Comparison of ENCODE assay signal across 46 mouse cellular contexts in genomic region chr7:19632720-19633119, GRCm38 (mm10). TPM values are rescaled to one million over a fixed set of nuclear protein-coding genes. Genes with fewer than 3 reads are reported as not detected.
A peak's percentile ranks its signal among the peaks of the same experiment; 100 is the strongest.
DNase-seq lines count a peak whose midpoint lies in the region; ATAC-seq and TF ChIP-seq lines count a peak whose summit lies in the region.
"Had no signal": no experiment of that assay in that cellular context is flagged by ENCODE, and none has a peak within 500 bp of the region (broad histone marks: within the 10 kb centered on the region; RNA-seq: fewer than 3 reads in every experiment).

No protein-coding gene starts in this region.

- H3K9me3 ChIP-seq in heart, embryonic 11.5 days (replicated peaks; ENCODE audit: control insufficient read depth, low read length), result no peaks in the 10 kb centered on the region
- H3K9me3 ChIP-seq in liver, embryonic 14.5 days (ENCODE audit: control insufficient read depth, low read length), result no peaks in the 10 kb centered on the region
- H3K9me3 ChIP-seq: embryonic facial prominence, embryonic 15.5 days; forebrain, embryonic 10.5 days; forebrain, embryonic 15.5 days; hindbrain, embryonic 15.5 days; limb, embryonic 10.5 days; limb, embryonic 15.5 days; lung, embryonic 15.5 days had no signal

- DNase-seq in heart, adult 8-10 months (ENCODE audit: low spot score), result no peak
- DNase-seq in liver, embryonic 14.5 days (ENCODE audit: low read depth in 3 of 3, low spot score in 3 of 3), result peak in 1 of 3 experiments; percentile 60
- DNase-seq in kidney, postnatal 14 days, result no peak
- DNase-seq in layer of hippocampus, adult 9-10 months (ENCODE audit: low spot score), result no peak
- no peak for DNase-seq in left cerebral cortex, adult 11 months (ENCODE audit: low spot score)
- DNase-seq: adrenal gland, postnatal 25 days; cerebellum, adult 2 months; cerebellum, postnatal 14 days; gastrocnemius, adult 2 months; heart, adult 2 months; heart, postnatal 14 days; kidney, adult 2 months; kidney, postnatal 4 days; layer of hippocampus, postnatal 36 days; right cerebral cortex, adult 18-20 months; right cerebral cortex, postnatal 4 days; thymus, adult 2 months; thymus, postnatal 4 days had no signal

- H3K4me3 ChIP-seq in heart, embryonic 11.5 days (ENCODE audit: low read depth, low read length), result no peak overlapping the region
- H3K4me3 ChIP-seq in liver, embryonic 14.5 days (ENCODE audit: insufficient read depth in 1 of 2, low read depth in 2 of 2, low read length in 2 of 2), result 0 out of 4 replicates have a peak overlapping the region, but pooled peaks of 1 of the 2 experiments have one; percentile 5
- H3K4me3 ChIP-seq: embryonic facial prominence, embryonic 15.5 days; forebrain, embryonic 10.5 days; forebrain, embryonic 15.5 days; gastrocnemius, adult 2 months; heart, adult 2 months; hindbrain, embryonic 10.5 days; hindbrain, embryonic 15.5 days; limb, embryonic 10.5 days; limb, embryonic 15.5 days; lung, embryonic 15.5 days had no signal

- H3K4me2 ChIP-seq in heart, embryonic 11.5 days, result no peak overlapping the region
- peak overlapping the region; percentile 52 for H3K4me2 ChIP-seq in liver, embryonic 14.5 days (ENCODE audit: low read depth)
- H3K4me2 ChIP-seq: embryonic facial prominence, embryonic 15.5 days; forebrain, embryonic 15.5 days; hindbrain, embryonic 15.5 days; limb, embryonic 15.5 days; lung, embryonic 15.5 days had no signal

- no peaks in the 10 kb centered on the region for H3K27me3 ChIP-seq in heart, embryonic 11.5 days (ENCODE audit: control insufficient read depth, insufficient read depth, low read length)
- H3K27me3 ChIP-seq in liver, embryonic 14.5 days (ENCODE audit: control insufficient read depth, insufficient read depth, low read length), result no peaks in the 10 kb centered on the region
- H3K27me3 ChIP-seq: CH12.LX; embryonic facial prominence, embryonic 15.5 days; forebrain, embryonic 15.5 days; hindbrain, embryonic 15.5 days; limb, embryonic 15.5 days; lung, embryonic 15.5 days; Patski had no signal

- peak; percentile 77 for TF ChIP-seq EP300 in liver, embryonic 14.5 days (IDR thresholded peaks at IDR 0.05; ENCODE audit: low read depth)

- no peak overlapping the region for H3K9ac ChIP-seq in heart, embryonic 11.5 days (ENCODE audit: low read depth, low read length)
- H3K9ac ChIP-seq in liver, embryonic 14.5 days (replicated peaks), result no peak overlapping the region; the same call in 1 of the 2 replicates
- H3K9ac ChIP-seq: embryonic facial prominence, embryonic 15.5 days; forebrain, embryonic 15.5 days; hindbrain, embryonic 15.5 days; limb, embryonic 15.5 days; lung, embryonic 15.5 days had no signal

- no peak for TF ChIP-seq CTCF in liver, embryonic 14.5 days (IDR thresholded peaks at IDR 0.05; ENCODE audit: low read depth)

- peaks cover 2% of the 10 kb centered on the region; the same call in 1 of the 2 replicates for H3K4me1 ChIP-seq in heart, embryonic 11.5 days (ENCODE audit: control insufficient read depth, insufficient read depth, low read length)
- H3K4me1 ChIP-seq in liver, embryonic 14.5 days (replicated peaks; ENCODE audit: control insufficient read depth in 2 of 2, insufficient read depth in 2 of 2, low read length in 1 of 2), result peaks cover 20 to 24% of the 10 kb centered on the region in 2 experiments

- H3K27ac ChIP-seq in heart, embryonic 11.5 days (ENCODE audit: low read depth, low read length), result 0 out of 2 replicates have a peak overlapping the region, but pooled peaks have one; percentile 6
- H3K27ac ChIP-seq in liver, embryonic 14.5 days, result peak overlapping the region; percentile 66
- H3K27ac ChIP-seq: embryonic facial prominence, embryonic 15.5 days; forebrain, embryonic 10.5 days; forebrain, embryonic 15.5 days; gastrocnemius, adult 2 months; heart, adult 2 months; hindbrain, embryonic 10.5 days; hindbrain, embryonic 15.5 days; limb, embryonic 10.5 days; limb, embryonic 15.5 days; lung, embryonic 15.5 days; stomach, postnatal 0 days had no signal

- H3K36me3 ChIP-seq in heart, embryonic 11.5 days (ENCODE audit: control insufficient read depth, insufficient read depth, low read length), result peaks cover 50% of the 10 kb centered on the region
- H3K36me3 ChIP-seq in liver, embryonic 14.5 days (replicated peaks; ENCODE audit: control insufficient read depth, insufficient read depth, low read depth), result peaks cover 36% of the 10 kb centered on the region

- no peak for ATAC-seq in heart, embryonic 11.5 days (replicated peaks; ENCODE audit: insufficient number of reproducible peaks, low FRiP score, low TSS enrichment)
- peak; percentile 60 for ATAC-seq in erythroid progenitor cell, adult 5-6 weeks (replicated peaks; ENCODE audit: low FRiP score, poor library complexity, severe bottlenecking)
- ATAC-seq in liver, embryonic 14.5 days (ENCODE audit: insufficient read depth), result peak; percentile 68
- peak; percentile 59 for ATAC-seq in megakaryocyte-erythroid progenitor cell, adult 5-6 weeks (replicated peaks; ENCODE audit: low FRiP score, low TSS enrichment, poor library complexity, severe bottlenecking)
- ATAC-seq: forebrain, embryonic 15.5 days; midbrain, embryonic 16.5 days; Patski had no signal

RNA-seq across cellular contexts. Expression of gene Relb, which starts 3.5 kb away (rescaled TPM):
- polyA plus RNA-seq in heart, embryonic 11.5 days (2014; fragmentation: Nextera tagmentation; extraction: Ambion mirVana), result 3.3 and 3.7 TPM in 2 replicates
- total RNA-seq in heart, adult 8-10 months (2022), result 1 to 10 TPM; 6.4 to 9.2 (median 7.7) TPM
- total RNA-seq in erythroid progenitor cell, adult 5-6 weeks (2015; ENCODE audit: low replicate concordance), result 1.7 and 3.2 TPM in 2 replicates
- 4.0 TPM in 1 of 2 replicates, not detected in the other for total RNA-seq in erythroid progenitor cell, adult 5-6 weeks (2017; ENCODE audit: low replicate concordance)
- 1.0 and 1.1 TPM in 2 replicates for polyA plus RNA-seq in liver, embryonic 14.5 days (2012; rRNA removed)
- polyA plus RNA-seq in liver, embryonic 14.5 days (2014; fragmentation: Nextera tagmentation; extraction: Ambion mirVana), result 0.89 and 1.2 TPM in 2 replicates
- 3.8 TPM in 1 of 2 replicates, not detected in the other for total RNA-seq in megakaryocyte-erythroid progenitor cell, adult 5-6 weeks (2014; fragmentation: Nextera tagmentation)
- 0.47 and 0.69 TPM in 2 replicates for total RNA-seq in megakaryocyte-erythroid progenitor cell, adult 5-6 weeks (2017)

RNA-seq across cellular contexts. Expression of gene Clasrp, which starts 28.4 kb away (rescaled TPM):
- 33.2 and 34.3 TPM in 2 replicates for polyA plus RNA-seq in heart, embryonic 11.5 days (2014; fragmentation: Nextera tagmentation; extraction: Ambion mirVana)
- total RNA-seq in heart, adult 8-10 months (2022), result 10 to 100 TPM in 3 of 4 experiments, 1 to 10 TPM in 1; 9.6 to 16.8 (median 12.1) TPM
- 12.3 and 14.3 TPM in 2 replicates for total RNA-seq in erythroid progenitor cell, adult 5-6 weeks (2015; ENCODE audit: low replicate concordance)
- 19.9 and 45.4 TPM in 2 replicates for total RNA-seq in erythroid progenitor cell, adult 5-6 weeks (2017; ENCODE audit: low replicate concordance)
- polyA plus RNA-seq in liver, embryonic 14.5 days (2012; rRNA removed), result 21.3 and 23.3 TPM in 2 replicates
- polyA plus RNA-seq in liver, embryonic 14.5 days (2014; fragmentation: Nextera tagmentation; extraction: Ambion mirVana), result 7.5 and 8.6 TPM in 2 replicates
- 44.9 and 53.1 TPM in 2 replicates for total RNA-seq in megakaryocyte-erythroid progenitor cell, adult 5-6 weeks (2014; fragmentation: Nextera tagmentation)
- total RNA-seq in megakaryocyte-erythroid progenitor cell, adult 5-6 weeks (2017), result 33.9 and 48.3 TPM in 2 replicates

RNA-seq across cellular contexts. Expression of gene Clptm1, which starts 32.1 kb away (rescaled TPM):
- 86.8 and 89.4 TPM in 2 replicates for polyA plus RNA-seq in heart, embryonic 11.5 days (2014; fragmentation: Nextera tagmentation; extraction: Ambion mirVana)
- 10 to 100 TPM; 69.3 to 77.8 (median 72.6) TPM for total RNA-seq in heart, adult 8-10 months (2022)
- 34.8 and 90.5 TPM in 2 replicates for total RNA-seq in erythroid progenitor cell, adult 5-6 weeks (2015; ENCODE audit: low replicate concordance)
- 34.0 and 34.3 TPM in 2 replicates for total RNA-seq in erythroid progenitor cell, adult 5-6 weeks (2017; ENCODE audit: low replicate concordance)
- polyA plus RNA-seq in liver, embryonic 14.5 days (2012; rRNA removed), result 20.6 and 20.9 TPM in 2 replicates
- 44.4 and 50.4 TPM in 2 replicates for polyA plus RNA-seq in liver, embryonic 14.5 days (2014; fragmentation: Nextera tagmentation; extraction: Ambion mirVana)
- 45.9 and 70.1 TPM in 2 replicates for total RNA-seq in megakaryocyte-erythroid progenitor cell, adult 5-6 weeks (2014; fragmentation: Nextera tagmentation)
- total RNA-seq in megakaryocyte-erythroid progenitor cell, adult 5-6 weeks (2017), result 31.1 and 37.3 TPM in 2 replicates

RNA-seq across cellular contexts. Expression of gene Apoc2, which starts 45.0 kb away (rescaled TPM):
- 4.9 TPM in 1 of 2 replicates, not detected in the other for polyA plus RNA-seq in heart, embryonic 11.5 days (2014; fragmentation: Nextera tagmentation; extraction: Ambion mirVana)
- total RNA-seq in heart, adult 8-10 months (2022), result under 1 TPM in 1 of 4 experiments, not detected in 3; 0.92 TPM
- 8.0 and 22.7 TPM in 2 replicates for total RNA-seq in erythroid progenitor cell, adult 5-6 weeks (2015; ENCODE audit: low replicate concordance)
- not detected in 2 replicates for total RNA-seq in erythroid progenitor cell, adult 5-6 weeks (2017; ENCODE audit: low replicate concordance)
- 494 and 507 TPM in 2 replicates for polyA plus RNA-seq in liver, embryonic 14.5 days (2012; rRNA removed)
- polyA plus RNA-seq in liver, embryonic 14.5 days (2014; fragmentation: Nextera tagmentation; extraction: Ambion mirVana), result 990 and 1,023 TPM in 2 replicates
- total RNA-seq in megakaryocyte-erythroid progenitor cell, adult 5-6 weeks (2014; fragmentation: Nextera tagmentation), result not detected in 2 replicates
- total RNA-seq in megakaryocyte-erythroid progenitor cell, adult 5-6 weeks (2017), result not detected in 2 replicates
- total RNA-seq: adrenal gland, postnatal 25 days; CH12.LX; ES-E14; gastrocnemius, adult 2 months; layer of hippocampus, postnatal 36 days; left cerebral cortex, postnatal 10 days had no signal
- polyA plus RNA-seq: C2C12; cerebellum, adult 2 months; cortical plate, adult 2 months; forebrain, embryonic 10.5 days; forebrain, embryonic 15.5 days; frontal cortex, adult 2 months; heart, adult 2 months; midbrain, embryonic 16.5 days; Patski had no signal

RNA-seq across cellular contexts. Expression of gene Gm44805, which starts 48.5 kb away (rescaled TPM):
- polyA plus RNA-seq in heart, embryonic 11.5 days (2014; fragmentation: Nextera tagmentation; extraction: Ambion mirVana), result 1.2 TPM in 1 of 2 replicates, not detected in the other
- not detected for total RNA-seq in heart, adult 8-10 months (2022)
- total RNA-seq in erythroid progenitor cell, adult 5-6 weeks (2015; ENCODE audit: low replicate concordance), result not detected in 2 replicates
- not detected in 2 replicates for total RNA-seq in erythroid progenitor cell, adult 5-6 weeks (2017; ENCODE audit: low replicate concordance)
- polyA plus RNA-seq in liver, embryonic 14.5 days (2012; rRNA removed), result 3.3 and 5.1 TPM in 2 replicates
- 29.0 and 48.5 TPM in 2 replicates for polyA plus RNA-seq in liver, embryonic 14.5 days (2014; fragmentation: Nextera tagmentation; extraction: Ambion mirVana)
- total RNA-seq in megakaryocyte-erythroid progenitor cell, adult 5-6 weeks (2014; fragmentation: Nextera tagmentation), result not detected in 2 replicates
- total RNA-seq in megakaryocyte-erythroid progenitor cell, adult 5-6 weeks (2017), result not detected in 2 replicates
- total RNA-seq: CH12.LX; ES-E14; gastrocnemius, adult 2 months; gastrocnemius, postnatal 4 days; heart, adult 2 months; heart, postnatal 14 days; layer of hippocampus, adult 8-10 months; layer of hippocampus, postnatal 36 days; left cerebral cortex, postnatal 10 days; neutrophil, adult 5-6 weeks had no signal
- polyA plus RNA-seq: C2C12; cerebellum, adult 2 months; cortical plate, adult 2 months; embryonic facial prominence, embryonic 15.5 days; forebrain, embryonic 10.5 days; forebrain, embryonic 15.5 days; frontal cortex, adult 2 months; heart, adult 2 months; heart, embryonic 14.5 days; hindbrain, embryonic 10.5 days; hindbrain, embryonic 15.5 days; intestine, embryonic 14.5 days; kidney, adult 2 months; kidney, embryonic 16.5 days; limb, embryonic 10.5 days; limb, embryonic 15.5 days; lung, embryonic 15.5 days; midbrain, embryonic 16.5 days; neural tube, embryonic 11.5 days; Patski; spleen, adult 2 months; stomach, postnatal 0 days; thymus, adult 2 months had no signal
